Mouse (Mus musculus): ENCODE results near the gene Meis3. TPM values are rescaled to one million over a fixed set of nuclear protein-coding genes. Genes with fewer than 3 reads are reported as not detected.
A peak's percentile ranks its signal among the peaks of the same experiment; 100 is the strongest.

Gene Meis3
- polyA plus RNA-seq, 1 experiment = 4.5 TPM

GRCm38 (mm10) chr7:16172141-16172581, 2.7 kb upstream of the Meis3 start:
- Histone ChIP-seq H3K4me3 (ENCODE audit: low read depth, low read length) (no peak overlapping the region), H3K4me1 (ENCODE audit: control insufficient read depth, insufficient read depth, low read length) (no peaks in the 10 kb centered on the region), H3K36me3 (ENCODE audit: control insufficient read depth, insufficient read depth, low read length, poor library complexity, severe bottlenecking) (no peaks in the 10 kb centered on the region), H3K27ac (ENCODE audit: insufficient read depth, low read length) (no peak overlapping the region), H3K9ac (ENCODE audit: low read depth, poor library complexity, severe bottlenecking) (no peak overlapping the region), H3K9me3 (replicated peaks; ENCODE audit: control insufficient read depth, insufficient read depth, low read length, poor library complexity, severe bottlenecking) (no peaks in the 10 kb centered on the region), H3K27me3 (ENCODE audit: control insufficient read depth, insufficient read depth, low read length, poor library complexity, severe bottlenecking) (peaks cover 3% of the 10 kb centered on the region; the same call in 1 of the 2 replicates)
- TF ChIP-seq CTCF (IDR thresholded peaks at IDR 0.05; ENCODE audit: low read depth, low read length) (no peak), POLR2A (IDR thresholded peaks at IDR 0.05; ENCODE audit: insufficient read depth, low read length) (no peak), EP300 (IDR thresholded peaks at IDR 0.05; ENCODE audit: insufficient read depth, low read depth, low read length) (no peak)

GRCm38 (mm10) chr7:16172586-16173140, 2.2 kb upstream of the Meis3 start:
- H3K4me3 ChIP-seq (ENCODE audit: low read depth, low read length) = no peak overlapping the region
- no peaks in the 10 kb centered on the region for H3K9me3 ChIP-seq (replicated peaks; ENCODE audit: control insufficient read depth, insufficient read depth, low read length, poor library complexity, severe bottlenecking)
- no peaks in the 10 kb centered on the region for H3K36me3 ChIP-seq (ENCODE audit: control insufficient read depth, insufficient read depth, low read length, poor library complexity, severe bottlenecking)
- H3K27ac ChIP-seq (ENCODE audit: insufficient read depth, low read length) = no peak overlapping the region
- H3K9ac ChIP-seq (ENCODE audit: low read depth, poor library complexity, severe bottlenecking) = no peak overlapping the region
- H3K27me3 ChIP-seq (ENCODE audit: control insufficient read depth, insufficient read depth, low read length, poor library complexity, severe bottlenecking) = peaks cover 3% of the 10 kb centered on the region; the same call in 1 of the 2 replicates
- TF ChIP-seq EP300 (IDR thresholded peaks at IDR 0.05; ENCODE audit: insufficient read depth, low read depth, low read length) (no peak), POLR2A (IDR thresholded peaks at IDR 0.05; ENCODE audit: insufficient read depth, low read length) (no peak), CTCF (IDR thresholded peaks at IDR 0.05; ENCODE audit: low read depth, low read length) (no peak)
- no peaks in the 10 kb centered on the region for H3K4me1 ChIP-seq (ENCODE audit: control insufficient read depth, insufficient read depth, low read length)

- no peak for TF ChIP-seq POLR2A (IDR thresholded peaks at IDR 0.05; ENCODE audit: insufficient read depth, low read length)
- TF ChIP-seq CTCF (IDR thresholded peaks at IDR 0.05; ENCODE audit: low read depth, low read length) = no peak
- no peak for TF ChIP-seq EP300 (IDR thresholded peaks at IDR 0.05; ENCODE audit: insufficient read depth, low read depth, low read length)
- Histone ChIP-seq H3K9ac (ENCODE audit: low read depth, poor library complexity, severe bottlenecking) (no peak overlapping the region), H3K36me3 (ENCODE audit: control insufficient read depth, insufficient read depth, low read length, poor library complexity, severe bottlenecking) (no peaks in the 10 kb centered on the region), H3K27ac (ENCODE audit: insufficient read depth, low read length) (no peak overlapping the region), H3K4me3 (ENCODE audit: low read depth, low read length) (no peak overlapping the region), H3K27me3 (ENCODE audit: control insufficient read depth, insufficient read depth, low read length, poor library complexity, severe bottlenecking) (peaks cover 3% of the 10 kb centered on the region; the same call in 1 of the 2 replicates), H3K9me3 (replicated peaks; ENCODE audit: control insufficient read depth, insufficient read depth, low read length, poor library complexity, severe bottlenecking) (no peaks in the 10 kb centered on the region), H3K4me1 (ENCODE audit: control insufficient read depth, insufficient read depth, low read length) (no peaks in the 10 kb centered on the region)
These were observed 1.7 kb upstream of the Meis3 start for GRCm38 (mm10) chr7:16173146-16173545.

- H3K9me3 ChIP-seq (replicated peaks; ENCODE audit: control insufficient read depth, insufficient read depth, low read length, poor library complexity, severe bottlenecking) = no peaks in the 10 kb centered on the region
- TF ChIP-seq EP300 (IDR thresholded peaks at IDR 0.05; ENCODE audit: insufficient read depth, low read depth, low read length) (no peak), CTCF (IDR thresholded peaks at IDR 0.05; ENCODE audit: low read depth, low read length) (no peak), POLR2A (IDR thresholded peaks at IDR 0.05; ENCODE audit: insufficient read depth, low read length) (no peak)
- H3K9ac ChIP-seq (ENCODE audit: low read depth, poor library complexity, severe bottlenecking) = peak overlapping the region; percentile 72
- H3K27ac ChIP-seq (ENCODE audit: insufficient read depth, low read length) = no peak overlapping the region
- H3K36me3 ChIP-seq (ENCODE audit: control insufficient read depth, insufficient read depth, low read length, poor library complexity, severe bottlenecking) = no peaks in the 10 kb centered on the region
- H3K27me3 ChIP-seq (ENCODE audit: control insufficient read depth, insufficient read depth, low read length, poor library complexity, severe bottlenecking) = peaks cover 3% of the 10 kb centered on the region; the same call in 1 of the 2 replicates
- peak overlapping the region; percentile 76 for H3K4me3 ChIP-seq (ENCODE audit: low read depth, low read length)
- H3K4me1 ChIP-seq (ENCODE audit: control insufficient read depth, insufficient read depth, low read length) = no peaks in the 10 kb centered on the region
These were observed 647 bp downstream of the Meis3 start for GRCm38 (mm10) chr7:16175542-16175931.

GRCm38 (mm10) chr7:16178114-16178513, 3.2 kb downstream of the Meis3 start:
- no peaks in the 10 kb centered on the region for H3K9me3 ChIP-seq (replicated peaks; ENCODE audit: control insufficient read depth, insufficient read depth, low read length, poor library complexity, severe bottlenecking)
- no peaks in the 10 kb centered on the region for H3K4me1 ChIP-seq (ENCODE audit: control insufficient read depth, insufficient read depth, low read length)
- no peak overlapping the region for H3K27ac ChIP-seq (ENCODE audit: insufficient read depth, low read length)
- no peak overlapping the region for H3K4me3 ChIP-seq (ENCODE audit: low read depth, low read length)
- no peak overlapping the region for H3K9ac ChIP-seq (ENCODE audit: low read depth, poor library complexity, severe bottlenecking)
- H3K36me3 ChIP-seq (ENCODE audit: control insufficient read depth, insufficient read depth, low read length, poor library complexity, severe bottlenecking) = no peaks in the 10 kb centered on the region
- H3K27me3 ChIP-seq (ENCODE audit: control insufficient read depth, insufficient read depth, low read length, poor library complexity, severe bottlenecking) = no peaks in the 10 kb centered on the region
- no peak for TF ChIP-seq EP300 (IDR thresholded peaks at IDR 0.05; ENCODE audit: insufficient read depth, low read depth, low read length)
- no peak for TF ChIP-seq POLR2A (IDR thresholded peaks at IDR 0.05; ENCODE audit: insufficient read depth, low read length)
- TF ChIP-seq CTCF (IDR thresholded peaks at IDR 0.05; ENCODE audit: low read depth, low read length) = no peak

GRCm38 (mm10) chr7:16183663-16184062, 8.8 kb downstream of the Meis3 start:
- H3K36me3 ChIP-seq (ENCODE audit: control insufficient read depth, insufficient read depth, low read length, poor library complexity, severe bottlenecking) = no peaks in the 10 kb centered on the region
- H3K27ac ChIP-seq (ENCODE audit: insufficient read depth, low read length) = no peak overlapping the region
- no peaks in the 10 kb centered on the region for H3K9me3 ChIP-seq (replicated peaks; ENCODE audit: control insufficient read depth, insufficient read depth, low read length, poor library complexity, severe bottlenecking)
- no peak overlapping the region for H3K4me3 ChIP-seq (ENCODE audit: low read depth, low read length)
- TF ChIP-seq EP300 (IDR thresholded peaks at IDR 0.05; ENCODE audit: insufficient read depth, low read depth, low read length) (0 out of 2 replicates have a peak, but pooled peaks have one; percentile 9), POLR2A (IDR thresholded peaks at IDR 0.05; ENCODE audit: insufficient read depth, low read length) (no peak)
- no peak overlapping the region for H3K9ac ChIP-seq (ENCODE audit: low read depth, poor library complexity, severe bottlenecking)
- no peaks in the 10 kb centered on the region for H3K27me3 ChIP-seq (ENCODE audit: control insufficient read depth, insufficient read depth, low read length, poor library complexity, severe bottlenecking)
- no peaks in the 10 kb centered on the region for H3K4me1 ChIP-seq (ENCODE audit: control insufficient read depth, insufficient read depth, low read length)
